ENCODE assay signal across 12 mouse cellular contexts in the genomic region with DNA sequence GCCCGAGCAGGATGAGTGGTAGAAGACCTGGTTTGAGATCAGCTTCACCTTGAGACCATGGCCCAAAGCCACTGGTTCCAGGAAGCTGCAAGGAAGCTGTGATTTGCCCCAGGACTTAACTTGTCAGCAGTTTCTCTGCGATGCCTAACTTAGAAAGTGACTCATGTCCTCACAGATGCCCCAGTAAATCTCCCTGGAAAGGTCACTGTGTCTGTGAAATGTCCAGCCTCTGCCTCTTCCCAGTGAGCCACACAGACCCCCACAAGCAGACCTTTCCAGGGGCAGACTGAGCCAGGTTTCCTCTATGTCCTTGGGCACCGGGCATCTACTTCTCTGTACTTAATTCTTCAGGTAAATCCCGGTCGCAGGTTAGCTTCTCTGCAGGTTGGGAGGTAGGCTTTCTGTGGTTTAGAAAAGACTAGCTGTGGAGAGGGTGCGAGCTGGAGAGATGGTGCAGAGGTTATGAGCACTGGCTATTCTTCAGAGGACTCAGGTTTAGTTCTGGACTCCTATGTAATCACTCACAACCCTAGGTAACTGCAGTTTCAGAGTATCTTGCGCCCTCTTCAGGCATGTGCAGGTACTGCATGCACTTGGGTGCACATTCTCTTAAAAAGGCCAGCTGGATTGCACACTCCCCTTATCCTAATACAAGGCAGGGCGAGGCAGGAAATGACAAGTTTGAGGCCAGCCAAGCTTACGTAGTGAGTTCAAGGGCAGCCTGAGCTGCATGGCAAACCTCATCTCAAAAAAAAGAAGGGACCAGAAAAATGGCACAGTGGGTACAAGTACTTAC. TPM values are rescaled to one million over a fixed set of nuclear protein-coding genes. Genes with fewer than 3 reads are reported as not detected.
A peak's percentile ranks its signal among the peaks of the same experiment; 100 is the strongest.
DNase-seq lines count a peak whose midpoint lies in the region; ATAC-seq and TF ChIP-seq lines count a peak whose summit lies in the region.
"Had no signal": no experiment of that assay in that cellular context is flagged by ENCODE, and none has a peak within 500 bp of the region (broad histone marks: within the 10 kb centered on the region; RNA-seq: fewer than 3 reads in every experiment).

No protein-coding gene starts in this region.

- H3K9me3 ChIP-seq in ES-Bruce4 (replicated peaks; ENCODE audit: control insufficient read depth, insufficient read depth, low read length, poor library complexity, severe bottlenecking) = peaks cover 7% of the 10 kb centered on the region; the same call in 1 of the 2 replicates
- H3K9me3 ChIP-seq in limb, embryonic 11.5 days (ENCODE audit: control insufficient read depth, low read length) = no peaks in the 10 kb centered on the region
- H3K9me3 ChIP-seq: lung, embryonic 15.5 days; stomach, embryonic 15.5 days had no signal

- H3K36me3 ChIP-seq in ES-Bruce4 (ENCODE audit: control insufficient read depth, insufficient read depth, low read length, poor library complexity, severe bottlenecking) = peaks cover 5% of the 10 kb centered on the region
- peaks cover 3% of the 10 kb centered on the region; the same call in 1 of the 2 replicates for H3K36me3 ChIP-seq in limb, embryonic 11.5 days (ENCODE audit: control insufficient read depth, insufficient read depth, low read length)
- H3K36me3 ChIP-seq: lung, embryonic 15.5 days had no signal

- DNase-seq in layer of hippocampus, adult 2 months (ENCODE audit: low spot score in 2 of 2) = no peak
- no peak for DNase-seq in layer of hippocampus, adult 11-12 months (ENCODE audit: low spot score)
- peak; percentile 24 for DNase-seq in adrenal gland, postnatal 10 days
- peak; percentile 49 for DNase-seq in limb, embryonic 11.5 days (ENCODE audit: low spot score)
- DNase-seq in right cerebral cortex, postnatal 25 days = no peak
- no peak for DNase-seq in layer of hippocampus, adult 18-20 months (ENCODE audit: low spot score in 2 of 2)

- 0 out of 2 replicates have a peak overlapping the region, but pooled peaks have one; percentile 5 for H3K9ac ChIP-seq in ES-Bruce4 (ENCODE audit: low read depth, poor library complexity, severe bottlenecking)
- no peak overlapping the region for H3K9ac ChIP-seq in limb, embryonic 11.5 days (ENCODE audit: low read length)
- H3K9ac ChIP-seq: lung, embryonic 15.5 days; stomach, embryonic 15.5 days had no signal

- no peak for ATAC-seq in limb, embryonic 11.5 days (ENCODE audit: insufficient number of reproducible peaks, low FRiP score, low TSS enrichment, low read depth)
- ATAC-seq in megakaryocyte, adult 5-6 weeks (ENCODE audit: poor library complexity, severe bottlenecking) = no peak

- H3K27me3 ChIP-seq in ES-Bruce4 (ENCODE audit: control insufficient read depth, insufficient read depth, low read length, poor library complexity, severe bottlenecking) = no peaks in the 10 kb centered on the region
- H3K27me3 ChIP-seq in limb, embryonic 11.5 days (ENCODE audit: control insufficient read depth, insufficient read depth, low read length) = no peaks in the 10 kb centered on the region
- H3K27me3 ChIP-seq: lung, embryonic 15.5 days; stomach, embryonic 15.5 days had no signal

- peaks cover 6% of the 10 kb centered on the region for H3K4me1 ChIP-seq in ES-Bruce4 (ENCODE audit: control insufficient read depth, insufficient read depth, low read length)
- H3K4me1 ChIP-seq in limb, embryonic 11.5 days (ENCODE audit: control insufficient read depth, insufficient read depth, low read length) = peaks cover 1% of the 10 kb centered on the region; the same call in 1 of the 2 replicates
- H3K4me1 ChIP-seq: lung, embryonic 15.5 days; stomach, embryonic 15.5 days had no signal

- H3K4me3 ChIP-seq in layer of hippocampus, adult 2 months = no peak overlapping the region
- no peak overlapping the region for H3K4me3 ChIP-seq in ES-Bruce4 (ENCODE audit: low read depth, low read length)
- no peak overlapping the region for H3K4me3 ChIP-seq in limb, embryonic 11.5 days (ENCODE audit: low read depth, low read length)
- H3K4me3 ChIP-seq: lung, embryonic 15.5 days; stomach, embryonic 15.5 days had no signal

- no peak for TF ChIP-seq POLR2A in ES-Bruce4 (IDR thresholded peaks at IDR 0.05; ENCODE audit: insufficient read depth, low read length)

- H3K27ac ChIP-seq in layer of hippocampus, adult 2 months = no peak overlapping the region
- peak overlapping the region; percentile 88 for H3K27ac ChIP-seq in ES-Bruce4 (ENCODE audit: insufficient read depth, low read length)
- no peak overlapping the region for H3K27ac ChIP-seq in limb, embryonic 11.5 days (replicated peaks; ENCODE audit: low read depth, low read length)
- H3K27ac ChIP-seq: lung, embryonic 15.5 days; stomach, embryonic 15.5 days had no signal

- 82% methylated on average over 9 of the region's 9 CpGs for WGBS in limb, embryonic 11.5 days

- no peak for TF ChIP-seq EP300 in ES-Bruce4 (IDR thresholded peaks at IDR 0.05; ENCODE audit: insufficient read depth, low read depth, low read length)

- TF ChIP-seq CTCF in layer of hippocampus, adult 2 months (conservative IDR thresholded peaks at IDR 0.05) = peak; percentile 63
- peak; percentile 49 for TF ChIP-seq CTCF in ES-Bruce4 (IDR thresholded peaks at IDR 0.05; ENCODE audit: low read depth, low read length)

- no peak overlapping the region for H3K4me2 ChIP-seq in limb, embryonic 11.5 days (ENCODE audit: low read depth, severe bottlenecking)
- H3K4me2 ChIP-seq: lung, embryonic 15.5 days; stomach, embryonic 15.5 days had no signal

RNA-seq across cellular contexts. Expression of a gene that starts 16.7 kb away (rescaled TPM):
- total RNA-seq in layer of hippocampus, adult 2 months (2021) = not detected
- 33.3 and 40.9 TPM in 2 replicates for polyA plus RNA-seq in ES-Bruce4 (2011; ENCODE audit: insufficient read depth, insufficient read length, low read depth, missing spikeins)
- total RNA-seq in adrenal gland, postnatal 10 days (2021) = 1 to 10 TPM; 1.1 TPM
- polyA plus RNA-seq in limb, embryonic 11.5 days (2014; fragmentation: Nextera tagmentation; extraction: Ambion mirVana) = 28.5 and 40.7 TPM in 2 replicates
- total RNA-seq in megakaryocyte, adult 5-6 weeks (2015) = not detected in 2 replicates
- not detected in 2 replicates for total RNA-seq in megakaryocyte, adult 5-6 weeks (2017)
- under 1 TPM in 1 of 2 experiments, not detected in 1; 0.25 TPM for total RNA-seq in layer of hippocampus, adult 18-20 months (2021)

RNA-seq across cellular contexts. Expression of a gene that starts 27.1 kb away (rescaled TPM):
- total RNA-seq in layer of hippocampus, adult 2 months (2021) = not detected
- polyA plus RNA-seq in ES-Bruce4 (2011; ENCODE audit: insufficient read depth, insufficient read length, low read depth, missing spikeins) = not detected in 2 replicates
- not detected for total RNA-seq in adrenal gland, postnatal 10 days (2021)
- polyA plus RNA-seq in limb, embryonic 11.5 days (2014; fragmentation: Nextera tagmentation; extraction: Ambion mirVana) = not detected in 2 replicates
- total RNA-seq in megakaryocyte, adult 5-6 weeks (2015) = not detected in 2 replicates
- not detected in 2 replicates for total RNA-seq in megakaryocyte, adult 5-6 weeks (2017)
- not detected for total RNA-seq in layer of hippocampus, adult 18-20 months (2021)
- polyA plus RNA-seq: intestine, embryonic 16.5 days; lung, embryonic 15.5 days; neural tube, embryonic 11.5 days; stomach, embryonic 15.5 days had no signal

RNA-seq across cellular contexts. Expression of a gene that starts 45.8 kb away (rescaled TPM):
- total RNA-seq in layer of hippocampus, adult 2 months (2021) = 10 to 100 TPM; 90.4 to 97.5 TPM
- polyA plus RNA-seq in ES-Bruce4 (2011; ENCODE audit: insufficient read depth, insufficient read length, low read depth, missing spikeins) = 498 and 566 TPM in 2 replicates
- total RNA-seq in adrenal gland, postnatal 10 days (2021) = 100 to 1,000 TPM; 131 to 143 TPM
- polyA plus RNA-seq in limb, embryonic 11.5 days (2014; fragmentation: Nextera tagmentation; extraction: Ambion mirVana) = 4.4 and 5.7 TPM in 2 replicates
- 53.0 and 66.6 TPM in 2 replicates for total RNA-seq in megakaryocyte, adult 5-6 weeks (2015)
- total RNA-seq in megakaryocyte, adult 5-6 weeks (2017) = 5.4 and 6.9 TPM in 2 replicates
- total RNA-seq in layer of hippocampus, adult 18-20 months (2021) = 10 to 100 TPM; 87.0 to 90.7 TPM

Comparison
In these comparisons a context has a peak if more than half of its experiments do, and no peak if none do; other contexts are left out.
1. DNase-seq: peak in adrenal gland, postnatal 10 days (single experiment) and limb, embryonic 11.5 days (single experiment); none in layer of hippocampus, adult 2 months (0 of 2), layer of hippocampus, adult 11-12 months (single experiment), right cerebral cortex, postnatal 25 days (single experiment) and layer of hippocampus, adult 18-20 months (0 of 2).